Mouse (Mus musculus): ENCODE measurements at regions not wholly inside any gene's neighbourhood (a gene's known extent, or its start where the extent isn't known, plus 50 kb on each side); places are given as distances from the start of the nearest gene placed in this dataset.

DNA sequence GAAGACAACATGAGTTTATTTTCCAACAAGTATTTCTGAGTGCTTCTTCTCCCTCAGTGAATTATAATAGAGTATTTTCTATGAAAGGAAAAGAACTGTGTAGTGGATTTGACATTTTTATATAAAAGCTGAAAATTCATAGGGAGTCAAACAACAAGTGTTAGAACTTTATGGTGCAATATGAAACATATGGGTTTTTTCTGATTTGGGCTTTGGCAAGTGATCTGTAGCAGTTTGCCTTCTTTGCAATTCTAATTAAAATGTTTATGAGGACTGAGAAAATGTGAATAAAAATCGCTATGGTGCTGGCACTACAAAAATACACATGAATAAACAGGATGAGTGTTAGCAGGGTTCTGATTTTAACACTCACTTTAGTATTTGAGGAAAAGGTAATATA is 341.0 kb downstream of the Gabrg1 start:
- Histone ChIP-seq H3K4me3 (ENCODE audit: low read depth, low read length) (no peak overlapping the region), H3K9ac (ENCODE audit: low read length) (no peak overlapping the region), H3K4me2 (ENCODE audit: low read length) (no peak overlapping the region), H3K27me3 (replicated peaks; ENCODE audit: control insufficient read depth, insufficient read depth, low read length) (no peaks in the 10 kb centered on the region), H3K9me3 (replicated peaks; ENCODE audit: control insufficient read depth, low read length) (no peaks in the 10 kb centered on the region), H3K36me3 (ENCODE audit: control insufficient read depth, insufficient read depth, low read length) (no peaks in the 10 kb centered on the region), H3K4me1 (ENCODE audit: control insufficient read depth, insufficient read depth, low read length) (no peaks in the 10 kb centered on the region), H3K27ac (ENCODE audit: low read depth, low read length) (no peak overlapping the region)
- WGBS, result 68% methylated on average over 1 of the region's 1 CpGs
- DNase-seq (ENCODE audit: low spot score) (peak; percentile 58), ATAC-seq (peak; percentile 12; the same call in 1 of the 2 replicates)

DNA sequence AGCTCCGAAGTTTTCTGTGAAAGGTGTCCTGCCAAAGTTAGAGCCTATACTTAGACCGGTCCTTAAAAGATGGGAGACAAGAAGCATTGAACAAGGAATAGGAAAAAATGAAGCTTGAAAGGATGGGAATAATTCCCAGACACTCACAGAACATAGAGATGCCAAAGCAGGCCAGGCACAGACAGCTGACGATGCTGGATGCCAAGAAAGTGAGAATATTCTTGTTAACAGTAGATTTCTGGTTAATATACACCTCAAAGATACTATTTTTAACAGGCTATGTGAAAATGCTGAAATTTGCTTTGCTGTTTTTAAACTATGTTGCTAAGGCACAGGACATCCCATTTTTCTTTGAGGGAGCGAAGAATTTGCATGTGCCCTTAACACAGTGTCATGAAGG is 366.3 kb downstream of the Gabrg1 start:
- Histone ChIP-seq H3K4me3 (ENCODE audit: low read depth, low read length) (no peak overlapping the region), H3K27me3 (replicated peaks; ENCODE audit: control insufficient read depth, insufficient read depth, low read length) (no peaks in the 10 kb centered on the region), H3K9ac (ENCODE audit: low read length) (no peak overlapping the region), H3K4me1 (ENCODE audit: control insufficient read depth, insufficient read depth, low read length) (no peaks in the 10 kb centered on the region), H3K36me3 (ENCODE audit: control insufficient read depth, insufficient read depth, low read length) (no peaks in the 10 kb centered on the region), H3K4me2 (ENCODE audit: low read length) (no peak overlapping the region), H3K27ac (ENCODE audit: low read depth, low read length) (no peak overlapping the region), H3K9me3 (replicated peaks; ENCODE audit: control insufficient read depth, low read length) (no peaks in the 10 kb centered on the region)
- ATAC-seq (no peak), DNase-seq (ENCODE audit: low spot score) (peak; percentile 36)
- 83% methylated on average over 4 of the region's 4 CpGs for WGBS

DNA sequence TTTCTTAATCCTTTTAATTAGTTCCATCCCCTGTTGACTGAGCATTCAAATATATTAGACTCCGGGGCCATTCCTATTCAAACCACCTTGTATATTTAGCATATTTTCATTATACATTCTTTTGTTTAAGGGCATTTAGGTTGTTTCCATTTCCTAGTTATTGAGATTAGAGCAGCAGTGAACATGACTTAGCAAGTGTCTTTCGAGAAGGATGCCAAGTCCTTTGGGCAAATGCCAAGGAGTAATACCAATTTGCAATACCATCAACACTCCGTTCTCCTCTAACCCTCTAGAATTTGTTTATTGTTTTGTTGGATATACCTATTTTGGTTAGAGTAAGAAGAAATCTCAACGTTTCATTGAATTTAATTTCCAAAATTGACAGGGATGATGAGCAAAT is 407.8 kb downstream of the Gabrg1 start:
- no peaks in the 10 kb centered on the region for H3K36me3 ChIP-seq (ENCODE audit: control insufficient read depth, insufficient read depth, low read length)
- ATAC-seq (no peak), DNase-seq (ENCODE audit: low spot score) (peak; percentile 19)
- 66% methylated on average over 4 of the region's 4 CpGs for WGBS
- H3K9ac ChIP-seq (ENCODE audit: low read length), result no peak overlapping the region
- H3K9me3 ChIP-seq (replicated peaks; ENCODE audit: control insufficient read depth, low read length), result no peaks in the 10 kb centered on the region
- H3K27ac ChIP-seq (ENCODE audit: low read depth, low read length), result no peak overlapping the region
- no peak overlapping the region for H3K4me2 ChIP-seq (ENCODE audit: low read length)
- H3K27me3 ChIP-seq (replicated peaks; ENCODE audit: control insufficient read depth, insufficient read depth, low read length), result no peaks in the 10 kb centered on the region
- no peak overlapping the region for H3K4me3 ChIP-seq (ENCODE audit: low read depth, low read length)
- no peaks in the 10 kb centered on the region for H3K4me1 ChIP-seq (ENCODE audit: control insufficient read depth, insufficient read depth, low read length)

DNA sequence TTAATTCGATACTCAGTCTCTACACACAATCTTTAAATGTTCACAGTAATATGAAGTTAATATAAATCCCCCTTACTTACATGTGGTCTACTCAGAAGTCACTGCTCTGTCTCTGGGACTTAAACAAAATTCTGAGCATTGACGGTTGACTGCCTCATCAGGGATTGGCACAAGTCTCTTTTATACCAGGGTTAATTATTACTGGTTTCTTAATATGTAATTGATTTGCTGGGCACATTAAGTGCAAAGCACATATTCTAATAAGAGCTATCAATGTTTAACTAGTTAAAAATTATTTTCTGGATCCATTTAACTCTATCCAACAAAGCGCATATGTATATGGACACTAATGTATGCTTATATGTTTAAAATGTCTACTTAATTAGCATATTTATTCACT is 441.9 kb downstream of the Gabrg1 start:
- ATAC-seq, result no peak
- Histone ChIP-seq H3K27me3 (replicated peaks; ENCODE audit: control insufficient read depth, insufficient read depth, low read length) (no peaks in the 10 kb centered on the region), H3K27ac (ENCODE audit: low read depth, low read length) (no peak overlapping the region), H3K4me2 (ENCODE audit: low read length) (no peak overlapping the region), H3K9me3 (replicated peaks; ENCODE audit: control insufficient read depth, low read length) (no peaks in the 10 kb centered on the region), H3K4me1 (ENCODE audit: control insufficient read depth, insufficient read depth, low read length) (no peaks in the 10 kb centered on the region), H3K9ac (ENCODE audit: low read length) (no peak overlapping the region), H3K36me3 (ENCODE audit: control insufficient read depth, insufficient read depth, low read length) (no peaks in the 10 kb centered on the region), H3K4me3 (ENCODE audit: low read depth, low read length) (no peak overlapping the region)
- 92% methylated on average over 3 of the region's 3 CpGs for WGBS
- no peak for DNase-seq (ENCODE audit: low spot score)

DNA sequence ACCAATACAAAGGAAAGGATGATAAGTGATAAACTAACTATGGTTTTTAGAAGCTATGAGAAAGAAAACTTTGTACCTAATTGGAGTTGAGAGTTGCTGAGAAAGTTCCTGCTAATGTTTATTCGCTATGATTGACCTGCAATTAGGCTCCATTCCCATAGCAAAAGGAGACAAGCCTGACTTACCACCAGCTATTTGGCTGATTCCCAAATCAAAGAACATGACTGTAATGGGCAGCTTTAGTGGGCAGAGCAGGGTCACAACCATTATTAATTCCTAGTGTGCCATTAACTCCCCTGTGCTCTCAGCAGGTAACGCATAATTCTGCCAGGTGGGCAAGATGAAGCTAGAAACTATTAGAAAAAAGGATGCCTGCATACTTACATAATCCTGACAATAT is 452.5 kb downstream of the Gabrg1 start:
- peak; percentile 8 for DNase-seq (ENCODE audit: low spot score)
- WGBS, result 65% methylated on average over 2 of the region's 2 CpGs
- H3K4me3 ChIP-seq (ENCODE audit: low read depth, low read length), result no peak overlapping the region
- ATAC-seq, result no peak
- no peaks in the 10 kb centered on the region for H3K4me1 ChIP-seq (ENCODE audit: control insufficient read depth, insufficient read depth, low read length)
- no peak overlapping the region for H3K4me2 ChIP-seq (ENCODE audit: low read length)
- H3K27me3 ChIP-seq (replicated peaks; ENCODE audit: control insufficient read depth, insufficient read depth, low read length), result no peaks in the 10 kb centered on the region
- H3K9me3 ChIP-seq (replicated peaks; ENCODE audit: control insufficient read depth, low read length), result no peaks in the 10 kb centered on the region
- H3K36me3 ChIP-seq (ENCODE audit: control insufficient read depth, insufficient read depth, low read length), result no peaks in the 10 kb centered on the region
- no peak overlapping the region for H3K27ac ChIP-seq (ENCODE audit: low read depth, low read length)
- no peak overlapping the region for H3K9ac ChIP-seq (ENCODE audit: low read length)

DNA sequence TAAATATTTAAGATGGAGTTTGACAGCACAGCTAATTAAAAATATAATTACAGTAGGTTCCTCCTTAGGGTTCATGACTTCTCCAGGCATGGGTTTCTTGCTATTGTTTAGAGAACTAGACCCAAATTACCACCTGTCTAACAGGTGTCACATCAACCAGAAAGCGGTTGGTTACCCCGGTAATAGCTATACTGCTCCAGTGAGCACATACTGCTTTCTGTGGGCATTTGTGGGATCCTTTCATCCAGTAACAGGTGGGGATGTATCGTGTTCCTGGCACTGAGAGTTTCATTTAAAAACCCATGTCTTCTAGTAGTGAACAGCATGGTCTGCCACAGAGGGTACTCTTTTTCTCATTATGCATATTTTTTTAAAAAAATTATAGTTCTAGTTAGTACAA is 455.1 kb downstream of the Gabrg1 start:
- H3K36me3 ChIP-seq (ENCODE audit: control insufficient read depth, insufficient read depth, low read length), result no peaks in the 10 kb centered on the region
- H3K27me3 ChIP-seq (replicated peaks; ENCODE audit: control insufficient read depth, insufficient read depth, low read length), result no peaks in the 10 kb centered on the region
- DNase-seq (ENCODE audit: low spot score) (no peak), ATAC-seq (no peak)
- 91% methylated on average over 3 of the region's 3 CpGs for WGBS
- H3K9ac ChIP-seq (ENCODE audit: low read length), result no peak overlapping the region
- no peaks in the 10 kb centered on the region for H3K4me1 ChIP-seq (ENCODE audit: control insufficient read depth, insufficient read depth, low read length)
- H3K4me2 ChIP-seq (ENCODE audit: low read length), result no peak overlapping the region
- no peaks in the 10 kb centered on the region for H3K9me3 ChIP-seq (replicated peaks; ENCODE audit: control insufficient read depth, low read length)
- no peak overlapping the region for H3K27ac ChIP-seq (ENCODE audit: low read depth, low read length)
- H3K4me3 ChIP-seq (ENCODE audit: low read depth, low read length), result no peak overlapping the region

Data from forebrain, embryonic 14.5 days (tissue).